27 mouse cellular contexts compared by ENCODE assay signal in genomic region chr14:113317023-113317422, GRCm38 (mm10).
"Had no signal": no experiment of that assay in that cellular context is flagged by ENCODE, and none has a peak within 500 bp of the region (broad histone marks: within the 10 kb centered on the region; RNA-seq: fewer than 3 reads in every experiment).

No protein-coding gene starts in this region.

- DNase-seq: left cerebral cortex, postnatal 4 days; liver; liver, embryonic 13.5 days; liver, postnatal 0 days; lung, adult 18-20 months; lung, adult 2 months; lung, embryonic 14.5 days; lung, postnatal 10 days; lung, postnatal 14 days; lung, postnatal 36 days; lung, postnatal 4 days; midbrain, embryonic 14.5 days had no signal

- H3K27ac ChIP-seq: limb, embryonic 10.5 days; limb, embryonic 12.5 days; limb, embryonic 13.5 days; limb, embryonic 15.5 days; liver, embryonic 12.5 days; liver, embryonic 13.5 days; liver, embryonic 14.5 days; liver, embryonic 15.5 days; lung, embryonic 15.5 days; macrophage; midbrain, embryonic 10.5 days; midbrain, embryonic 12.5 days; midbrain, embryonic 13.5 days; midbrain, embryonic 15.5 days had no signal

- H3K9ac ChIP-seq: limb, embryonic 12.5 days; limb, embryonic 13.5 days; limb, embryonic 15.5 days; liver, embryonic 12.5 days; liver, embryonic 13.5 days; liver, embryonic 14.5 days; liver, embryonic 15.5 days; liver, postnatal 0 days; lung, embryonic 14.5 days; lung, embryonic 15.5 days; midbrain, embryonic 12.5 days; midbrain, embryonic 13.5 days; midbrain, embryonic 15.5 days had no signal

- H3K4me3 ChIP-seq: limb, embryonic 10.5 days; limb, embryonic 12.5 days; limb, embryonic 13.5 days; limb, embryonic 15.5 days; liver, embryonic 12.5 days; liver, embryonic 13.5 days; liver, embryonic 15.5 days; lung, embryonic 15.5 days; megakaryocyte, embryonic 14.5 days; midbrain, embryonic 10.5 days; midbrain, embryonic 12.5 days; midbrain, embryonic 13.5 days; midbrain, embryonic 15.5 days; myocyte had no signal

- H3K36me3 ChIP-seq: limb, embryonic 10.5 days; limb, embryonic 12.5 days; limb, embryonic 13.5 days; limb, embryonic 15.5 days; liver, embryonic 12.5 days; liver, embryonic 13.5 days; liver, embryonic 15.5 days; lung, embryonic 15.5 days; midbrain, embryonic 10.5 days; midbrain, embryonic 12.5 days; midbrain, embryonic 13.5 days; midbrain, embryonic 15.5 days had no signal

- H3K4me1 ChIP-seq: limb, embryonic 10.5 days; limb, embryonic 12.5 days; limb, embryonic 13.5 days; limb, embryonic 15.5 days; liver, embryonic 12.5 days; liver, embryonic 13.5 days; liver, embryonic 15.5 days; lung, embryonic 15.5 days; megakaryocyte, embryonic 14.5 days; midbrain, embryonic 10.5 days; midbrain, embryonic 12.5 days; midbrain, embryonic 13.5 days; midbrain, embryonic 15.5 days had no signal

- H3K27me3 ChIP-seq: limb, embryonic 12.5 days; limb, embryonic 13.5 days; limb, embryonic 15.5 days; liver, embryonic 12.5 days; liver, embryonic 13.5 days; liver, embryonic 15.5 days; lung, embryonic 15.5 days; megakaryocyte, embryonic 14.5 days; midbrain, embryonic 12.5 days; midbrain, embryonic 13.5 days; midbrain, embryonic 15.5 days had no signal

- H3K9me3 ChIP-seq: limb, embryonic 10.5 days; limb, embryonic 12.5 days; limb, embryonic 13.5 days; limb, embryonic 15.5 days; liver, embryonic 12.5 days; liver, embryonic 13.5 days; liver, embryonic 15.5 days; lung, embryonic 15.5 days; midbrain, embryonic 10.5 days; midbrain, embryonic 12.5 days; midbrain, embryonic 13.5 days; midbrain, embryonic 15.5 days had no signal
